Mouse (Mus musculus): ENCODE measurements at regions not wholly inside any gene's neighbourhood (a gene's known extent, or its start where the extent isn't known, plus 50 kb on each side); places are given as distances from the start of the nearest gene placed in this dataset.
A peak's percentile ranks its signal among the peaks of the same experiment; 100 is the strongest.

- H3K27me3 ChIP-seq (replicated peaks; ENCODE audit: control insufficient read depth, insufficient read depth, low read length): no peaks in the 10 kb centered on the region
- no peaks in the 10 kb centered on the region for H3K36me3 ChIP-seq (ENCODE audit: control insufficient read depth, insufficient read depth, low read length)
- TF ChIP-seq CTCF (conservative IDR thresholded peaks at IDR 0.05; ENCODE audit: insufficient read depth, insufficient read length, low read depth, low read length): no peak
- TF ChIP-seq POLR2A (IDR thresholded peaks at IDR 0.05; ENCODE audit: low read depth, low read length): no peak
- no peaks in the 10 kb centered on the region for H3K4me1 ChIP-seq (ENCODE audit: control insufficient read depth, insufficient read depth, low read length)
- peak; percentile 55 for DNase-seq
- 35% methylated on average over 8 of the region's 8 CpGs for WGBS
- peak overlapping the region; percentile 40; the same call in 1 of the 2 replicates for H3K27ac ChIP-seq (ENCODE audit: insufficient read depth, low read depth, low read length)
- no peak overlapping the region for H3K4me3 ChIP-seq (ENCODE audit: insufficient read depth, low read depth, low read length)
Measured at GRCm38 (mm10) chr16:87049741-87050383, 304.1 kb upstream of the N6amt1 start.

- Histone ChIP-seq H3K4me1 (ENCODE audit: control insufficient read depth, insufficient read depth, low read length) (no peaks in the 10 kb centered on the region), H3K27ac (ENCODE audit: insufficient read depth, low read depth, low read length) (no peak overlapping the region), H3K27me3 (replicated peaks; ENCODE audit: control insufficient read depth, insufficient read depth, low read length) (no peaks in the 10 kb centered on the region), H3K36me3 (ENCODE audit: control insufficient read depth, insufficient read depth, low read length) (no peaks in the 10 kb centered on the region), H3K4me3 (ENCODE audit: insufficient read depth, low read depth, low read length) (no peak overlapping the region)
- no peak for DNase-seq
- WGBS: 91% methylated on average over 5 of the region's 5 CpGs
- TF ChIP-seq POLR2A (IDR thresholded peaks at IDR 0.05; ENCODE audit: low read depth, low read length) (no peak), CTCF (conservative IDR thresholded peaks at IDR 0.05; ENCODE audit: insufficient read depth, insufficient read length, low read depth, low read length) (no peak)
Measured at GRCm38 (mm10) chr16:87044773-87045561, 309.0 kb upstream of the N6amt1 start.

- DNase-seq: no peak
- Histone ChIP-seq H3K36me3 (ENCODE audit: control insufficient read depth, insufficient read depth, low read length) (no peaks in the 10 kb centered on the region), H3K4me3 (ENCODE audit: insufficient read depth, low read depth, low read length) (no peak overlapping the region), H3K27me3 (replicated peaks; ENCODE audit: control insufficient read depth, insufficient read depth, low read length) (no peaks in the 10 kb centered on the region), H3K27ac (ENCODE audit: insufficient read depth, low read depth, low read length) (no peak overlapping the region), H3K4me1 (ENCODE audit: control insufficient read depth, insufficient read depth, low read length) (no peaks in the 10 kb centered on the region)
- TF ChIP-seq CTCF (conservative IDR thresholded peaks at IDR 0.05; ENCODE audit: insufficient read depth, insufficient read length, low read depth, low read length) (no peak), POLR2A (IDR thresholded peaks at IDR 0.05; ENCODE audit: low read depth, low read length) (no peak)
Measured at GRCm38 (mm10) chr16:87043689-87044088, 310.3 kb upstream of the N6amt1 start.

- WGBS: 78% methylated on average over 4 of the region's 4 CpGs
- Histone ChIP-seq H3K27me3 (replicated peaks; ENCODE audit: control insufficient read depth, insufficient read depth, low read length) (no peaks in the 10 kb centered on the region), H3K27ac (ENCODE audit: insufficient read depth, low read depth, low read length) (no peak overlapping the region), H3K4me3 (ENCODE audit: insufficient read depth, low read depth, low read length) (no peak overlapping the region), H3K36me3 (ENCODE audit: control insufficient read depth, insufficient read depth, low read length) (no peaks in the 10 kb centered on the region), H3K4me1 (ENCODE audit: control insufficient read depth, insufficient read depth, low read length) (no peaks in the 10 kb centered on the region)
- TF ChIP-seq CTCF (conservative IDR thresholded peaks at IDR 0.05; ENCODE audit: insufficient read depth, insufficient read length, low read depth, low read length) (no peak), POLR2A (IDR thresholded peaks at IDR 0.05; ENCODE audit: low read depth, low read length) (no peak)
- no peak for DNase-seq
Measured at GRCm38 (mm10) chr16:87040366-87040765, 313.6 kb upstream of the N6amt1 start.

GRCm38 (mm10) chr16:87039861-87040260 is 314.1 kb upstream of the N6amt1 start:
- no peak for DNase-seq
- TF ChIP-seq CTCF (conservative IDR thresholded peaks at IDR 0.05; ENCODE audit: insufficient read depth, insufficient read length, low read depth, low read length): no peak
- no peak for TF ChIP-seq POLR2A (IDR thresholded peaks at IDR 0.05; ENCODE audit: low read depth, low read length)
- Histone ChIP-seq H3K27ac (ENCODE audit: insufficient read depth, low read depth, low read length) (no peak overlapping the region), H3K4me1 (ENCODE audit: control insufficient read depth, insufficient read depth, low read length) (no peaks in the 10 kb centered on the region), H3K36me3 (ENCODE audit: control insufficient read depth, insufficient read depth, low read length) (no peaks in the 10 kb centered on the region), H3K27me3 (replicated peaks; ENCODE audit: control insufficient read depth, insufficient read depth, low read length) (no peaks in the 10 kb centered on the region), H3K4me3 (ENCODE audit: insufficient read depth, low read depth, low read length) (no peak overlapping the region)
- WGBS: 55% methylated on average over 1 of the region's 1 CpGs

- no peak for DNase-seq
- Histone ChIP-seq H3K4me1 (ENCODE audit: control insufficient read depth, insufficient read depth, low read length) (no peaks in the 10 kb centered on the region), H3K4me3 (ENCODE audit: insufficient read depth, low read depth, low read length) (no peak overlapping the region), H3K27ac (ENCODE audit: insufficient read depth, low read depth, low read length) (no peak overlapping the region), H3K36me3 (ENCODE audit: control insufficient read depth, insufficient read depth, low read length) (no peaks in the 10 kb centered on the region), H3K27me3 (replicated peaks; ENCODE audit: control insufficient read depth, insufficient read depth, low read length) (no peaks in the 10 kb centered on the region)
- 41% methylated on average over 6 of the region's 6 CpGs for WGBS
- TF ChIP-seq POLR2A (IDR thresholded peaks at IDR 0.05; ENCODE audit: low read depth, low read length) (no peak), CTCF (conservative IDR thresholded peaks at IDR 0.05; ENCODE audit: insufficient read depth, insufficient read length, low read depth, low read length) (no peak)
Measured at GRCm38 (mm10) chr16:87037061-87037460, 316.9 kb upstream of the N6amt1 start.

- 64% methylated on average over 3 of the region's 3 CpGs for WGBS
Measured at GRCm38 (mm10) chr16:87031836-87032235, 322.1 kb upstream of the N6amt1 start.

More at GRCm38 (mm10) chr16:87031836-87032235, 322.1 kb upstream of the N6amt1 start:
- no peak for DNase-seq
- Histone ChIP-seq H3K27me3 (replicated peaks; ENCODE audit: control insufficient read depth, insufficient read depth, low read length) (no peaks in the 10 kb centered on the region), H3K4me3 (ENCODE audit: insufficient read depth, low read depth, low read length) (no peak overlapping the region), H3K36me3 (ENCODE audit: control insufficient read depth, insufficient read depth, low read length) (no peaks in the 10 kb centered on the region), H3K4me1 (ENCODE audit: control insufficient read depth, insufficient read depth, low read length) (no peaks in the 10 kb centered on the region), H3K27ac (ENCODE audit: insufficient read depth, low read depth, low read length) (no peak overlapping the region)
- TF ChIP-seq CTCF (conservative IDR thresholded peaks at IDR 0.05; ENCODE audit: insufficient read depth, insufficient read length, low read depth, low read length) (no peak), POLR2A (IDR thresholded peaks at IDR 0.05; ENCODE audit: low read depth, low read length) (no peak)

All from kidney, adult 2 months (tissue).